Mouse (Mus musculus): ENCODE measurements at regions not wholly inside any gene's neighbourhood (a gene's known extent, or its start where the extent isn't known, plus 50 kb on each side); places are given as distances from the start of the nearest gene placed in this dataset.

- TF ChIP-seq CTCF (conservative IDR thresholded peaks at IDR 0.05; ENCODE audit: low read length) (no peak), NANOG (IDR thresholded peaks at IDR 0.05; ENCODE audit: borderline replicate concordance, low read length) (no peak), POU5F1 (IDR thresholded peaks at IDR 0.05; ENCODE audit: borderline replicate concordance, low read length) (no peak)
Observed at GRCm38 (mm10) chr10:17630861-17631581, 92.0 kb upstream of the Cited2 start.
